Mouse (Mus musculus) heart, postnatal 4 days (tissue): ENCODE results near the gene Lmo2. TPM values are rescaled to one million over a fixed set of nuclear protein-coding genes. Genes with fewer than 3 reads are reported as not detected.
A peak's percentile ranks its signal among the peaks of the same experiment; 100 is the strongest.

Source experiments
- DNase-seq: peaks from one replicate; pipeline ENCODE4 v3.0.0; 2021
- total RNA-seq, 2 experiments: library from RNA; stranded (reverse); gene quantifications; 2 replicates each; pipeline ENCODE4 v1.2.3; 2021

The Lmo2 gene
- total RNA-seq, 2 experiments from 2014 or later = 25.0 to 25.4 TPM

DNA sequence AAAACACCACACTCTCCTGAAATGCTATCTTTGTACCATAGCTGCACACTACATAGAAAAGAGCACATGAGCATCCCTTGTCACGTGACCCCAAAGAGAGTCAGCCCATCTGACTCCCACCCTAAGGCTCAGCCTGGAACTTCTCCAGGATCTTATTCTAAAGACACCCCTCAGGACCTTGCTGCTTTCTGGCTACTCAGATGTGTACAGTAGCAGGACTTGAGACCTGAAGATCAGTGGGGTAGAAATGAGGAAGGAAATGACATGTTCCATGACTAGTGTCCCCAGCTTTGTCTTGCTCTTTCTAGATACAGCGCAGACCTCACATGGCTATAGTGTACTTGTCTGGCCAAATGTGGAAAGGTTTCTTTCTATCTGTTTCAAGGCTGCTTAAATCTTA is 12.9 kb upstream of the Lmo2 start:
- DNase-seq = no peak

DNA sequence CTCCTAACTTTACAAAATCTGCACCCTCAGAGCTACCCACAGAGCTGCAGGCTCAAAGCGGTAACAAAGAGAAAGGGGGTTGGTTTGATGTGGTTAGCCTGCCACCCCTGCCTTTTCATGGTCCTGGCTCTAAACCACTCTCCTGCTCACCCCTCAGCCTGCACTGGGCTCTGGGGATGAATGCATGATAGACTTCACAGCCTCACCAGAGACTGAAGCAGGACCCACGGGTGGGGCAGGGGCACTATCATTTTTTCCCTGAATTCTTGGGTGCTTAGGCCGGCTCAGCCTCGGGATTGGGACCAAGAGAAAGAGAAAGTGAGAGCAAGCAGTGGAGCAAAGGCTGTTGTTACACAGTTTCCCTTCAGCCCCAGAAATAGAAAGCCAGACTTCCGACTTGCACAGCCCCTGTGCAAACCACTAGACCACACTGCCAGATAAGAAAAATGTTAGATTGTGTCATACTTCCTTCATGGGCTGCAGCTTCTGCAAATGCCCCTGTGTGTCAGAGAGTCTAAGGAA is 12.2 kb upstream of the Lmo2 start:
- no peak for DNase-seq

DNA sequence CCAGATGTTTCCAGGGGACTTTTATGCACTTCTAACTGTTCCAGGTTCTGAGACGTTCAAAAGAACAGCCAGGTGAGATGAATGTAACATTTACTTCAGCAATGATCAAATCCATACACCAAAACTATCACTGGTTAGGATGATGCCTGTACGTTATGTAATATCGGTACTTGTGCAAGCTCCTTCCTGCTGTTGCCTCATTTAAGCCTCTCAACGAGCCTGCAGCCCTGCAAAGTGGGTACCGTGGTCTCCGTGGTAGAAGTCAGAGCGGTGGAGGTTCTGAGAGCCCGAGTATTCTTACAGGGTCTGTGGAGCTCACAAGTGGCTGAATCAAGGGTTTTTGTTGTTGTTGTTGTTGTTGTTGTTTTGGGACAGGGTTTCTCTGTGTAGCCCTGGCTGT is 10.9 kb upstream of the Lmo2 start:
- DNase-seq = no peak

DNA sequence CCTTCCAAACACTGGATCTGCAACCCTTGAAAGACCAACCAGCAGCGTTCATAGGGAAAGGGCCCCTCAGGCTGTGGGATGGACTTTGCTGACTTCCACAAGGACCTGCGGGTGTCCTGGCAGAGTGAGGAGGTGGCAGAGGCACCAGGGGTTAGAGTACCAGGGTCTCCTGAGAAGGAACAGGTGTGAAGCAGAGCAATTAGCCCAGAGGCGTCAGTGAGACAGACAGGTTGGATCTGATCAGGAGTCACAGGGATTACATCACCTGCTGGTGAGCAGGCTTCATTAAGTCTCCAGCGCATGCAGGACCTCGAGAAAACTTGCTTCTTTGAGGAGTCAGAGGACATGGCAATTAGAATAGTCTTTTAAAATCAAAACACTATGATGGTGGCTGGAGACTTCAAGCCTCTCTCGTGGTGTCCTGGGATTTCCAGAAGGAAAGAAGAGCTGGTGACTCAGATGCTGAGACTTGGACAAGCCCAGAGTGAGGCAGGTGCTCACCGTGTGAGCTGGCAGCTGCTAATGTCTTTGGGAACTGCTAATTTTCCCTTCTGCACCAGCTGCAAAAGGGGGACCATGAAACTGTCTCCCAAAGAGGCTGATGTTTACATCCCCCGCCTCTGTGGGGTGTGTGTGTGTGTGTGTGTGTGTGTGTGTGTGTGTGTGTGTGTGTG is 9.7 kb upstream of the Lmo2 start:
- DNase-seq = no peak

DNA sequence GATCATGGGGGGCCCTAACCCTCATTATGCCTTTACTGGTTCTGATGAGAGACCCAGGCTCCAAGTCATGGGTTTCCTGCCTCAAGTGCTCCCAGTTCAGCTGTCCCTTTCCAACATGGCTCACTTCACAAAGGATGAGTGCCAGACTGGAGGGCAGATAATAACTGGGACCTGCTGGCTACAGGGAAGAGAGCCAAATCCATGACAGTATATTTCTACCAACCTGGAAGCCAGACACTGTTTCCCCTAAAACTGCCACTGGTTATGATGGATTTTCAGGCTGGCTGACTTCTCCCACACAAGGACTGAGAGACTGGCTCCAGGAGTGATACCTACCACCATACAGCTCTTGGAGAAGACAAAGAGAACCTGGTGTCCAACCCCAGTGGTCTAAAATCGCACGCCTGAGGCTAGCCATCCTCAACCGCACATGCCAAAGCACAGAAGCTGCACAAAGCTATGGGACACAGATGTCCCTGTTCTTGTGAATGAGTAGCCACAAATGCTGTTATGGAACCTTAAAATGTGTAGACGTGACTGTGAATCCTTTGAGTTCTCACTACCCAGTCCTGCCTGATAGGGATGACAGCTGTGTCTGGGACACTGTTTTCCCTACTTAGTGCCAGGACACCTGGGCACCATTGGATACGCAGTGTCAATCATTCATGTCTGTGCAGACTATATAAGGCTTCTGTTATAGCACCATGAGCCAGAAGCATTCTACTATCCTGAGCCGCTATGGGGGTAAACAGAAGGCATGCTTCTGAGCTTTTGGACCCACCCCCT is 4.5 kb upstream of the Lmo2 start:
- DNase-seq = no peak

DNA sequence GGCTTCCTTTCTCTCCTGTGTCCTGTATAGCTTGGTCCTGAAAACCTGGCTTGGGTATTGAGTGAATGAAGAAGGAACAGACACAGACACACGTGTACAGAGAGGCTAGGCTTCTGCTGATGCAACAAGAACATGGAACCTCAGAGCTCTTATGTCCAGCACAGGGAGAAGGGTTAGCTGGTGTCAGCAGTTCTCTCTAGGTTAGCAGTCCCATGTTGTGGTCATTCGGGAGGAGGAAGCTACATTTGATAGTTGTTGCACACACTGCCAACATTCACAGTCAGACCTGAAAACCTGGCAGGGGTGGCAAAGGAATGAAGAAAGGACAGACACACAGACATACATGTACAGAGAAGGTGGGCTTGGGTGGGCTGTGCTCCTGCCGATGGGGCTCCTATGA is 2.1 kb upstream of the Lmo2 start:
- no peak for DNase-seq

DNA sequence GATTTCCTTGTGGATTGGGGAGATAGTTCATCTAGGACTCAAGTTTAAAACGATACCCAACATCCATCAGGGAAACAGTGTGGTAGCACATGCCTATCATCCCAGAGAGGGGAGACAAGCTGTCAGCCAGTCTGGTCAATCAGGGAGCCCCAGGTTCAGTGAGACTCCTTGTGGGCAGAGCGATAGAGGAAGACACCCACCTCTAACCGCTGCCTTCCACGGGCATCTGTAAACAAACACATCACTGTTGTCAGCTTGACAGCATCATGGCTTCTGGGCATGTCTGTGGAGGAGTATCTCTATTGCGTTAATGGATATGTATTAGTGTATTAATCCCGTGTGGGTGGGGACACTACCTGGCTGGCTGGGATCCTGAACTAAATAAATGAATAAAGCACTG is 919 bp upstream of the Lmo2 start:
- DNase-seq = no peak

DNA sequence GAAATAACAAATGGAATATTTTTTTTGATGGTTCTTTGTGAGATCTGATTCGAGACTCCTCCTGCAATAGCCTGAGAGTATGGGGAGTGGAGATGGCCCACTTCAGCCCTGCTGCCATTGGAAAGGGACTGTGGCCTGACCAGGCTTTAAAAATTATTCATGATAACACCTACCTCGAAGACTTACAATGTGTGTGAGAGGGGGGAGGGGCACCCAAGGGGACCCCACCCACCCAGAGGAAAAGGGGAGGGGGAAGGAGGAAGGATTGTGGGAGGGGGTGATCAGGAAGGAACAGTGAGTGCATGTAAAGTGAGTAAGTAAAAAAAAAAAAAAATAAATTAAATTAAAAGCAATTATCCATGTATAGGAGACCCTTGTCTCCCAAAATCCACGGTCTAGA is 848 bp downstream of the Lmo2 start:
- DNase-seq = no peak

DNA sequence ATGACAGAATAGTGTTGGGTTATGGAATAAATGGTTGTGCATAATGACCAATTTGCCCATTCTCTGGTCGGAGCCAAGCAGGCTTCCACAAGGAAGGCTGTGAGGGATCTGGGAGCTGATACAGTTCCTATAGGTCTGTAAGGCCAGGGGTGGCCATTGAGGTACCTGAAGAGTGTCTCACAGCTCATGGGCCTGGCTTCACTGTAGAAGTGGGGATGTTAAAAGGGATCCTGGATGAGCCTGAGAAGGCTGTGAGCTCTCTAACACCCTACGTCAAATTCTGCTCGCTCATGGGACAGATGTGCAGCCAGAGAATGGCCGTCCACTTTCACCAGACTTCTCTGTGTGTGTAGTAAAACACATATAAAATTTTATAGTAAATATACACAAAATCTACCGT is 1.3 kb downstream of the Lmo2 start:
- DNase-seq = no peak

DNA sequence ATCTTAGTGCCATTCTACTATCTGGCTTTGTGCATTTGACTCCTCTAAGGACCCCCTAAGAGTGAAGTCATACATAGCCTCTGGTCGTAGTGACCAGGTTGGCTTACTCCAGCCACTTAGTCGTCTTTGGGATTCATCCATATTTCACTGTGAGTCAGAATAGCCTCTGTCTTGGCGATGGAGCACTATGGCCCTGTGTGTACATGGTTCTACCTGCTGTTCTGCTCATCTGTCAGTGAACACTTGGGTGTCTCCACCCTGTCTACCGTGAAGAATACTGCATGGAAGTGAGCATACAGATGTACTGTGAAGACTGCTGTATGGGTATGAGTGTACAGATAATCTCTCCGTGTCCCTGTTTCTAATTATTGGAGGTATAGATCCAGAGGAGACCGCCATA is 1.8 kb downstream of the Lmo2 start:
- DNase-seq = no peak

DNA sequence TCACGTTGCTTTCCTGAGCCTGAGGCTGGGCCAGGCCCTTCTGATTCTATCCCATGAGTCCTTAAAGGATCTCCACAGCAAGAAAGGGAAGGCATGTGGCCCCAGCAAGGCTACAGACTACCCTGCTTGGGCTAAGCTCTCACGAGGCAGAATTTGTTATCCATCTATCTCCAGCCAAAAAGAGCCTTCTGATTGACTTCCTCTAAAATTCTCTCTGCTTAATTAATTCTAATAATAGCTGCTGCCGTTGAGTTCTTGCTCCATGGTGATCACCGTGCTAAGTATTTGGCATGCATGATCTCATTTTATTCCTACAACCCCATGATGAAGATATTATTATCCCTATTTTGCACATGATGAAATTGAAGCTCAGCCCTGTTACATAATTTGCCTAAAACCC is 4.6 kb downstream of the Lmo2 start:
- no peak for DNase-seq

DNA sequence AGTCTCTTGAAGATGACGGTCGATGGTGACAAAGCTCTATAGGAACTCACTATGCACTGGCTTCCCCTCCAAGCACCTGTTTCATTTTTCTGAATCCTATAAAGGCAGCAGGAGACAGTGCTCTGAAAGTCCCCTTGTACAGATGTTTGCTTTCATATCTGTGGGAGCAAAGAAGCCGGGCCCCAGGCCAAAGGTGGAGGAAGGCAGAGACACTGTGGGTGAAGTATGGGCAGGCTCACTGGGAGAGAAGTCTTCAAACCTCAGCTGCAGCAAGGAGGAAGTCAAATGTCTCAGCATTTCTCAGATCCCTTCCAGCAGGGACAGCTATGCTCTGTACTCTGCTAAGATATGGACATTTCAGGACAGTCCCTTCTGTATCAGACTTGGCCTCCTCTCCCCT is 7.6 kb downstream of the Lmo2 start:
- no peak for DNase-seq

DNA sequence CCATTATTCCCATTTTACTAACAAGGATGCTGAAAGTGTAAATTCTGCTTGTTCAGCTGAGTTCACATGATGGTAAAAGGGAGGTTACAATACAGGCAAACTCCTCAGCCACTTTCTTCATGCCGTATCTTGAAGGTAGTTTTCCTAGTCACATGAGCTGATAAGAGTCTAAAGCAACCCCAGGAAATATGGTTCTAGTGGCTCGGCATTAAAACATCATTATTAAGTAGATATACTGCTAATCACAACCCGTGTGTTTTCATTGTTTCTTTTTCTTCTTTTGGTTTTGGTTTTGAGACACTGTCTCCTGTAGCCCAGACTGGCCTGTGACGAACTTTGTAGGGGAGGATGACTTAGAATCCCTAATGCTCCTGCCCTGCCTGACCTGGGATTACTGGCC is 10.4 kb downstream of the Lmo2 start:
- no peak for DNase-seq

DNA sequence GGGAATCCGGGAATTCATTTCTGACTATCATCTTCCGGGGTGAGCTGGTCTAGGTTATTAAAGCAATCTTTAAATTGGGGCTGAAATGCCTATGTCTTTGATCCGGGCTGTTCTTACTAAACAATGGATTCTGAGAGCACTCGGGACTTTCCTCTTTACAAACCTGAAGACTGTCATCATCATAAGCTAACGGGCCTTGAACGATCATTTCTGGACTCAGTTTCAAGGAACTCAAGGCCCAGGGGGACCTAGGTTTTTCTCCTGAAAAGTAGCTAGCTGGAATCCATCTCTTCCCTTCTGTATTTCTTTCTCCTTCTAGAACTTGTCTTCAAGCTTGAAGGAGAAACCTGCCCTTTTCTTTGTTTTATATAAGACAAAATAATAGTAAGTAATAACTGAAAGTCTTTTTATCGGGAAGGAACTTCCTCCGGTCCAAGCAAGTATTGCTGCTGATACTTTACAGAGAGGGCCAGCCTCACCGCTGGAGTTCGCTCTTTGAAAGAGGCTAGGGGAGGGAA is 11.2 kb downstream of the Lmo2 start:
- DNase-seq = no peak

DNA sequence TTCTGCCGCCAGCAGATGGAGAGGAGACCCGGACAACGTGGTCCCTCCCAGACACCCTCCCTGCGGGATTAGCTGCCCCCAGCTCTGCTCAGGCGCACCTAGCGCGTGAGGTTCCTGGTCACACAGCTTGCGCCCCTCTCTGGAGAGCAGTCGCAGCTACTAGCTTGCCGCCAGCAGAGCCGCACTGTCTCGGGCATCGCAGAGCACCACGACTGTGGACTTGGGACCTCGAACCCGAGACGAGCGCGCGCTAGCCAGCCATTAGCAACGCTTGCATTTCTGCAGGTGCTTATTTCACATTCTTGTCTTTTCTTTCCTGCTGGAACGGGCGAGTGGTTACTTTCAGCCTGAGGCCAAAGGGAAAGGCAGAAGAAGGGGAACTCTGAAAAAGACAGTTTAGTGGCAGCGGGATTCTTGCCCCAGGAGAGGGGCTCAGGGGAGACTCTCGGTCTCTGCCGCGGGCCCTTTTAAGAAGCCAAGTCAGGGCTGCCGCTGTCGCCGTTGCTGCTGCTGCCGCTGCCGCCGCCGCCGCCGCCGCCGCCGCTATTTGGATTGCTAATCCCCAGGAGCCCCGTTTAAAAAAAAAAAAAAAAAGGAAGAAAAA is 11.8 kb downstream of the Lmo2 start:
- peak; percentile 58 for DNase-seq

DNA sequence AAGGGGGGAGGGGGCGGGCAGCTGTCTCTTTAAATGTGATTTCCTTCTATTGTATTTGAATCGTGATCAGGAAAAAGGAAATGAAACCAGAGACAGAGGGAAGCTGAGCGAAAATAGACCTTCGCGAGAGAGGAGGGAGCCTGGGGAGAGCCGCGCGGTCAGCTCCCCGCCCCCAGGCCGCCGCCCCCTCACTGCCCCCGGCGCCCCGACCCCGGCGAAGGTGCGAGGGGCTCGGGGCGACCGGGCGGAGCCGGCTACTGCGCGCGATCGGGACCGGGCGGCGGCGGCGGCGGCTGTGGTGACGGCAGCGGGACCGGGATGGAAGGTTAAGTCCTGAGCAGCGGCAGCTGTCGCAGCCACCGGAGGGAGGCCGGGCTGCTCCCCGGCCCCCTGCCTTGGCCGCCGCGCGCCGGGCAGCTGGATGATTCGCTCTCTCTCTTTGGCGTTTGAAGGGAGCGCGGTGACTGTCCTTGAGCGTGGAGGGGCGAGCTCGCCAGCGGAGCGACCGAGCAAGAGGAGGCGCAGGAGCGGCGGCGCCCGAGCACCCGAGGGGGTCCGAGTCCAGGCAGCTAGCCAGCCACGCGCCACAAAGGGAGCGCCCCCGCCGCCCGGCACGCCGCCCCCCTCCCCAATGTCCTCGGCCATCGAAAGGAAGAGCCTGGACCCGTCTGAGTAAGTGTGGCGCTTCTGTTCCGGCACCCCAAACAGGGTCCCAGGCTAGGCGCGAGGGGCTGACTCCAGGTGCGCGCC is 12.4 kb downstream of the Lmo2 start:
- peak; percentile 62 for DNase-seq

DNA sequence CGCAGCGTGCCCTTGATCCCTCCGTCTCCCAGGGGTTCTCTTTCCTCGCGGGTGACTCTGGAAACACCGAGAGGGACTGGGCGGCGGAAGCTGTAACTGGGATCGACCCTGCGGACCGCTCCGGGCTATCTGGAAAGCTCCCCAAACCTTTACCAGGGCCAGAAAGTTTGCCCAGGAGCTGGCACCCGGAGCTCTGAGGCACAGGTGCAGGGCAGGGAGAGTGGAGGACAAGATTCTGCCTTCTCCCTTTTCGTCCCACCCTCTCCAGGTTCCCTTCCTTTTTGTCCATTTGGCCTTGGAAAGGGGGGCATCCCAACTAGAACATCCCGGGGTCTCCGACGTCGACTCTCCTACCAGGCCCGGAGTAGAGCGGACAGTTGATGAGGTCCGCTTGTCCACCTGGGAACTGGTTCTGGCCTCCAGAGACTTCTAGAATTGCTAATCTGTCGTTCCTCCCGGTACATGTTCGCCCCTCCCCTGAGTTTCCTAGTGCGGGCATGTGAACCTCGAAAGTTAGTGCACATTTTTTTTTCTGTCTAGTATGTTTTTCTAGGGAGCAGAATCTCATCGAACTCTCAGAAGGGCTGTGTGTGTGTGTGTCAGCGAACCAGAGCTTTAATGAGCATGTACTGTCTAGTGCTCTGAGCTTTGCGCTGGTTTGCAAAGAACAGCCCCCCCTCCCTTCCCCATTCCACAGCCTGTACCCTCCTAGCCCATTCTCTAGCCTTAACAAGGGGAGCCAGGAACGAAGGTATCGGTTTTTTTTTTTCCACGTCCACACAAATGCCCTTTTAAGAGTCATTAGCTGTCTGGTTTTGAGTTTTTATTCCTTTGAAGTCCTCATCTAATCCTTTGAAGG is 13.2 kb downstream of the Lmo2 start:
- no peak for DNase-seq

DNA sequence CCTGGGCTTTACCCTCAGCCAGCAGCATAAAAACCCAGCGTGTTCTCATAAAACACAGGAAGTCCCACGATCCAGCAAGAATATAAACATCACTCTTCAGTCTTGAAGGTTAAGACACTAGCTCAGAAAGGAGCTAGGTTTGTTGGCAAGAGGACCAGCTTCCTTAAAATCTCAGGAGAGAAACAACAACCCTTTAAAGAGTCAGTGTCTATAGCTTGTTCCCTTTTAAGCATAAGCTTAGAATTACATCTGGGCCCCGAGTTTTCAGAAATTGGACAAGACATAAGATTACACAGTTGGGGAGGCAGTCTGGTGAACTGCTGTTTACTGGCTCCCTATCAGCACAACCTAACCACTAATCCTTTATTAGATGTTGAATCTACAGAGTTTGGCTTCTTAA is 14.1 kb downstream of the Lmo2 start:
- no peak for DNase-seq

DNA sequence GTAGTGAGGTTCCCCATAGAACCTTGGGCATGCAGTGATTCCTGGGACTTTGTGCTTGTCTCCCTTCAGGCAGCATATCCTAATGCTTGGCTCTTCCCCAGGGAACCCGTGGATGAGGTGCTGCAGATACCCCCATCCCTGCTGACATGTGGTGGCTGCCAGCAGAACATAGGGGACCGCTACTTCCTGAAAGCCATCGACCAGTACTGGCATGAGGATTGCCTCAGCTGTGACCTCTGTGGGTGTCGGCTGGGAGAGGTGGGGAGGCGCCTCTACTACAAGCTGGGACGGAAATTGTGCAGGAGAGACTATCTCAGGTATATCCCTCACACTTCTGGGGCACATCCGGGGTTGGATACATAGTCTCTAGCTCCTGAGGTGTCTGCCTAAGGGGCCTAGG is 18.1 kb downstream of the Lmo2 start:
- no peak for DNase-seq

DNA sequence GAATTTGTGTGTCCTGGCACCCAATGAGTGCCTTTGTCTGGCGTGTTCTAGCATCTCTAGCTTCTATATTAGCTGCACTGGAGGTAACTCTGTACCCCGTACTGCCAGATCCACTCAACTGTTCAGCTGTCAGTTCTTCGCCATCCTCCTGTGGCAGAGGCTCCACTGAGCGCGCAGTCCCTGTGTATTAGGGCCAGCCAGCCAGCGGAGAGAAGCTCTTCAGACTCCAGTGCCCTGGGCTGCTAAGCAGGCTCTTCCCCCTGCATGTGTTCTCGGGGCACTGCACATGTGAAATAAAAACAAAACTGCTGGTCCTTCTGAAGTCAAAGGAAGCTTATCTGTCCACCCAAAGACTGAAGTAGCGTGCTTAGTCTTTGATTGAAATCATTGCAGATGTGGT is 19.4 kb downstream of the Lmo2 start:
- no peak for DNase-seq

DNA sequence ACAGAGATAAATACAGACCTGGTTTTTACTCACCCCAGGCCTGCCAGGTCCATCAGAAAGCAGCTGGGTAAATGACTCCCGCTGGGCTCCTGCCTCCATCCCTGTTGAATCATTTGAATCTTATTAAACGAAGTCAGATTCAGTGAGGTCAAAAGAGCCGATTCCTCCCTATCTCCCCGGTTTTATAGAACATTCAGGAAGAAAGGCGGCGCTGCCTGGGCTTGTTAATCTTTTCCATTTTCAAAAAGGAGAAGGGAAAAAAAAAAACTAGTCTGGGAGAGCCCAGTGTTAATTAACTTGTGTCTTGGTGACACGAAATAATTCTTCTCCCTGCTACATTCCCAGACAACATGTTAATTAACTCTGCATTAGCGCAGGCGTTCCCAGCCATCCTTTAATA is 19.9 kb downstream of the Lmo2 start:
- DNase-seq = no peak

DNA sequence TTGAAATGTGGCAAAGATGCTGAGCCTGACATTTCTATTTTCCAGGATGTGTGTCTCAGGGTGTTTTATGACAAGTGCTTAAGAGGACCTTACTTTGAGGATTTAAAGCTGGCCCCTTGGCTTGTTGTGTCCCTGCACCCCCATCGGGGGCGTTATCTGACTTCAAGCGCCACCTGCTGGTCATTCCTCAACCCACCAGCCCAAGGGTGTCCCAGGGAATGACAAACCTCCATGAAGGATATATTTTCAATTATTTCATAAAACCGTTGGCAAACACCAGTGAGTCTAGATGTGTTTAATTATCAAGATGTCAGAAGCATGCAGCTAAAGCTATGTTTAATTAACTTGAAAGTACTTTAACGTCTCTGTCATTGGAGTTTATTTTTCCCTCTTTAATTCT is 24.5 kb downstream of the Lmo2 start:
- peak; percentile 90 for DNase-seq
